Mouse (Mus musculus): Measurements from ENCODE around the gene Slc35a3. TPM values are rescaled to one million over a fixed set of nuclear protein-coding genes. Genes with fewer than 3 reads are reported as not detected.

Slc35a3 gene
- total RNA-seq, 2 experiments from 2014 or later = 16.4 to 16.9 TPM

DNA sequence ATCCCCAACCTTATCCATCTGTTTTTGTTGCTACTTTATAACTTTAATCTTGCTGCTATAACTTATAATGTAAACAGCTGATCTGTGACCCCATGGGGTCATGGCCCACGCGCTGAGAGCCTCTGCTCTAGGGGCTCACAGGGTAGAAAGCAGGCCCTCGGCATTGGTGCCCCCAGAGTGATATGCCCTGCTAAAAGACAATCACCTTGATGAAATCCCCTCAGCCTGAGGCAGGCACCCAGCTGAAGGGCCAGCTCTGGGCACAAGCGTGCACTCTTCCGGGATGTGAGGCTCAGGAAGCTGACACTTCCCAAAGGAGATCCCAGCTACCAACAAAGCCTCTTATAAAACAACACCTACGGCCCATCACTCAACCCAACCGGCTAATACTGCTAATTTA, 74.1 kb downstream of the Slc35a3 start:
- DNase-seq = no peak

- DNase-seq = no peak
These were observed 74.7 kb downstream of the Slc35a3 start for GRCm38 (mm10) chr3:116637693-116638476.

DNA sequence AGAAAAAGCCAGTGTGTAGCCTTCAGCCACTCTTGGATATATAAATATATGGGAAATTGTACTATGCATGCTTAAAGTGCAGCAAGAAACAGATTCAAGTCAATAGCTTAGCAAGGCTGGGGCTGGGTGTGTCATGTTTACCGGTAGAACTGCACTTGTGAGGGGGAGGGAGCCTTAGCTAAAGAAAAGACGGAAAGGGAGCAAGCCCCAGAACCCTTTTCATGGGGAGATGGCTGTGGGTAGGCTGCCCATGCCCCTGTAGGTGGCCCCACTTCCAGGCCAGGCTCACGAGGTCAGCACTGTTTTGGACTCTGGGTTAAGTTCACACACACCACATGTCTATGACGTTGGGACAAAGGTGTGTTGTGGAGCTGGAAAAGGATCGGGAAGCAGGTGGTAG, 76.8 kb downstream of the Slc35a3 start:
- no peak for DNase-seq

- DNase-seq = no peak
These were observed 77.8 kb downstream of the Slc35a3 start for GRCm38 (mm10) chr3:116634853-116635252.

DNA sequence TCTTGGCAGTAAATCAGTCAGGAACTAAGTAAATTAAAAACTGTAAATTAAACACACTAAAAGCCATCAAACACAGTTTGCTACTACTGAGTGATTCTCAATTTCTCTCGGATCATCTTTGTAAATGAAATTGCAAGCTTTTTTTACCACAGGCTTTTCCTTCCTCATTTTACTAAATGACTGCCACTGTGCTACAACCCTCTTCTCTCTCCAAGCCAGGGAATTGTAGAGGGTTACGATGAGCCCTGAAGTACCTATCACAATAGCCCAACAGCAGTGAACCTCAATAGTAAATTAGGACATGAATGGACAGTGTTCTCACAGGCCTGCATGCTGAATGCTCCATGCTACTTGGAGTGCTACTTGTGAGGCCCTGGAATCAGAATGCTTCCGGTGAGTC, 78.5 kb downstream of the Slc35a3 start:
- DNase-seq = no peak

- no peak for DNase-seq
These were observed 79.7 kb downstream of the Slc35a3 start for GRCm38 (mm10) chr3:116632971-116633370.

GRCm38 (mm10) chr3:116631459-116631858, 81.2 kb downstream of the Slc35a3 start:
- DNase-seq = no peak

GRCm38 (mm10) chr3:116622641-116623040, 90.0 kb downstream of the Slc35a3 start:
- DNase-seq = no peak

DNA sequence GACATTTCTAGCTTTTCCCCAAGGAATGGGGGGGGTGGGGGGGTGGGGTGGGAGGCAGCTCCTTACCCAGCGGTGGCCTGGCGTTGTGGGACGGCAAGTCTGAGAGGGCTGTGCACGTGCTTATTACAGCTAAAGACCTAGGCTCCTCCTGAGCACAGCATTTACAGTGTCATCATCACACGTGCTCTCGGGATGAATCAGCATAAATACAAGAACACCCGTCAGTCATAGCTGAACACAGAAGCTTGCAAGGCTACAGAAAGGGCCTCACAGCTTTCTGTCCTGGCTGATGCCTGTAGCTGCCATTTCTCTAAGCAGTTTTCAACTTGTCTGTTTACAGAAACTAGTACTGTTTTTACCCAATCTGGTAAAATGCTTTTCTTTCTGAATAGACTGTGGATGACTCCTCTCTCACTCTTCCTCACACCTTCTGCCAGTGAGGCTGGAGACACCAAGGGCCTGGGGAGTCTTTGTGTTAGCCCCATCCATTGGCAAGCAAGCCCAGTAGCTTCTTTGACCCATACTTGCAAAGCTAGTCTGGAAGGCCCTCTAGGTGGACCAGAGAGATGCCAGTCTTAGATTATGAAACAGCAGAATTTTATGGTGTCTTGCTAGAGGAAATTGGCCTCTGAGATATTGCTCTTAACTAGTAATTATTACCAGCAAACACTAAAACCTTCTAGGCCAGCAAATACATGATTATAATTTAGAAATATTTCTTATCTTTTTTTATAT, 91.8 kb downstream of the Slc35a3 start:
- no peak for DNase-seq

Other genes starting within 250 kb of the Slc35a3 start
- gene Rtca, start 204.6 kb downstream of the Slc35a3 start, total RNA-seq (2021) = 10 to 100 TPM; 52.1 to 55.0 TPM
- gene Dbt, start 199.8 kb downstream of the Slc35a3 start, total RNA-seq (2021) = 10 to 100 TPM; 17.5 to 24.7 TPM
- gene Lrrc39, start 149.9 kb downstream of the Slc35a3 start, total RNA-seq (2021) = not detected
- 1 to 10 TPM; 8.2 to 9.2 TPM for gene Sass6, start 117.8 kb downstream of the Slc35a3 start, total RNA-seq (2021)
- 10 to 100 TPM; 18.4 to 21.3 TPM for gene Trmt13, start 98.2 kb downstream of the Slc35a3 start, total RNA-seq (2021)
- gene Mfsd14a, start 50.2 kb downstream of the Slc35a3 start, total RNA-seq (2021) = 10 to 100 TPM; 60.9 to 62.1 TPM
- gene Gm43191, start 31.6 kb downstream of the Slc35a3 start, total RNA-seq (2021) = 1 to 10 TPM in 1 of 2 experiments, not detected in 1; 1.5 TPM
- 10 to 100 TPM; 24.9 to 28.4 TPM for gene Agl, start 95.3 kb upstream of the Slc35a3 start, total RNA-seq (2021)
- 1 to 10 TPM in 1 of 2 experiments, under 1 TPM in 1; 0.77 to 1.5 TPM for gene Frrs1, start 146.6 kb upstream of the Slc35a3 start, total RNA-seq (2021)